Mouse (Mus musculus) midbrain, embryonic 11.5 days (tissue): Measurements from ENCODE around the gene Tmem238l. TPM values are rescaled to one million over a fixed set of nuclear protein-coding genes. Genes with fewer than 3 reads are reported as not detected.

Source experiments
- ATAC-seq: fragments of 200-750 bp; cut with Nextera tagmentation; 2 replicates; pipeline ENCODE4 v1.8.0; 2017; ENCODE audit warnings: moderate TSS enrichment, moderate library complexity; ENCODE audit not compliant: low FRiP score
- DNase-seq: peaks from one replicate; pipeline ENCODE4 v3.0.0; 2015; ENCODE audit warnings: low spot score; ENCODE audit errors: missing footprints
- H3K27ac ChIP-seq: fragments of 300-500 bp; sonication (generic); 2 replicates; pipeline ENCODE4 v1.5.1; 2014; ENCODE audit warnings: low read depth, low read length
- H3K27me3 ChIP-seq: fragments of 300-500 bp; sonication (generic); 2 replicates; pipeline ENCODE4 v1.6.1; 2014; ENCODE audit warnings: mild to moderate bottlenecking, low read length, moderate library complexity, mixed read lengths; ENCODE audit not compliant: control insufficient read depth, insufficient read depth
- H3K36me3 ChIP-seq: fragments of 300-500 bp; sonication (generic); 2 replicates; pipeline ENCODE4 v1.6.1; 2014; ENCODE audit warnings: mild to moderate bottlenecking, low read length, moderate library complexity, mixed read lengths; ENCODE audit not compliant: control insufficient read depth, insufficient read depth
- H3K4me1 ChIP-seq: fragments of 300-500 bp; sonication (generic); 2 replicates; pipeline ENCODE4 v1.6.1; 2014; ENCODE audit warnings: low read length; ENCODE audit not compliant: control insufficient read depth, insufficient read depth
- H3K4me2 ChIP-seq: fragments of 300-500 bp; sonication (generic); 2 replicates; pipeline ENCODE4 v1.6.1; 2014; ENCODE audit warnings: mild to moderate bottlenecking, moderate library complexity
- H3K4me3 ChIP-seq: fragments of 300-500 bp; sonication (generic); 2 replicates; pipeline ENCODE4 v1.5.1; 2014; ENCODE audit warnings: low read depth, low read length
- H3K9ac ChIP-seq: fragments of 300-500 bp; sonication (generic); 2 replicates; pipeline ENCODE4 v1.6.1; 2014; ENCODE audit warnings: low read length
- H3K9me3 ChIP-seq: fragments of 300-500 bp; sonication (generic); 2 replicates; pipeline ENCODE4 v1.6.1; 2016; ENCODE audit warnings: low read length; ENCODE audit not compliant: control insufficient read depth
- WGBS: fragments of 180-500 bp; shearing (Covaris S2); extraction: QIAGEN DNeasy Blood & Tissue Kit; methylation state at CpG from one replicate; pipeline ENCODE4 v1.1.7; 2014; 5-methylcytosine and 5-hydroxymethylcytosine counted together
- polyA plus RNA-seq: library from polyadenylated mRNA; unstranded; fragments of >200 nt; fragmentation: Nextera tagmentation; extraction: Ambion mirVana; gene quantifications from 2 replicates; pipeline ENCODE4 v1.2.1, GENCODE M21; 2014

Tmem238l gene
- polyA plus RNA-seq, 1 experiment from 2014 or later: not detected

DNA sequence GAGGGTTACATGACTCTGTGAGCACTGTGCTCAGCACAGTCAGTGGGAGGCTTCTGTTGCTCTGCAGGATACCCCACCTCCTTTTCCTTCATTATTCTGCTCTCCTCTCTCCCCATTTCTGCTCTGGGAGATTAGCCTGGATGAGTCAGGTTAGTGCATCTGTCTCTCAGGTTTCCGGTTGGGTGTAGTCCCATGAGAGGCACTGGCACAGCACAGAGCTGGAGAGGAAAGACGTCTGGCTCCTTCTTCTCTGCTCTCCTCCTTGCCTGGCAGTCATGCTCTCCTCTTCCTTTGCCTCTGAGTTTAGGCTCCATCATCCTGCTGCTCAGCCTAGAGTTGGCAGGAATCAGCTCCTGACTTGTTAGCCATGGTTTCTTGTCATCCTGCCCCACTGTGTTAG lies 35.7 kb downstream of the Tmem238l start:
- no peak overlapping the region for H3K27ac ChIP-seq
- WGBS: 79% methylated on average over 2 of the region's 2 CpGs

DNA sequence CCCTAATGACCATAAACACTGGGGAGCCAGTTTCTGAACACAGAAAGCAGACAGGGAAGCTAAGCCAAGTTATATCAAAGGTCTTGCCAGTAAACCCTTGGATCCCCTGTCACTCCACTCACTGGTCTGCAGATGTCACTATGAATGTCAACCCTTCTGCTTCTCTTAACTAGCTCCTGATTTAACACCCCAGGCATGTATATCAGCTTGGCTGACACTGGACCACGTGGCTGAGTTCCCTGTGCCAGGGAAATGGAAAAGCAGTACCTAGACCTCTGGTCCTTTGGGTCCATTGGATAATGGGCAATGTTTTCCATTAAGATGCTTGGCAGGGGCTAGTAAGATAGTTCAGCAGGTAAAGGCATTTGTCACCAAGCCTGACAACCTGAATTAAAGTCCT lies 37.2 kb downstream of the Tmem238l start:
- 60% methylated on average over 1 of the region's 1 CpGs for WGBS
- no peak for DNase-seq
- no peak overlapping the region for H3K4me2 ChIP-seq

More for the DNA sequence above, 35.7 kb downstream of the Tmem238l start:
- no peak overlapping the region for H3K4me2 ChIP-seq
- no peaks in the 10 kb centered on the region for H3K9me3 ChIP-seq
- no peaks in the 10 kb centered on the region for H3K4me1 ChIP-seq
- H3K27me3 ChIP-seq: no peaks in the 10 kb centered on the region
- DNase-seq (no peak), ATAC-seq (no peak)
- H3K9ac ChIP-seq: no peak overlapping the region
- no peak overlapping the region for H3K4me3 ChIP-seq
- H3K36me3 ChIP-seq: no peaks in the 10 kb centered on the region

DNA sequence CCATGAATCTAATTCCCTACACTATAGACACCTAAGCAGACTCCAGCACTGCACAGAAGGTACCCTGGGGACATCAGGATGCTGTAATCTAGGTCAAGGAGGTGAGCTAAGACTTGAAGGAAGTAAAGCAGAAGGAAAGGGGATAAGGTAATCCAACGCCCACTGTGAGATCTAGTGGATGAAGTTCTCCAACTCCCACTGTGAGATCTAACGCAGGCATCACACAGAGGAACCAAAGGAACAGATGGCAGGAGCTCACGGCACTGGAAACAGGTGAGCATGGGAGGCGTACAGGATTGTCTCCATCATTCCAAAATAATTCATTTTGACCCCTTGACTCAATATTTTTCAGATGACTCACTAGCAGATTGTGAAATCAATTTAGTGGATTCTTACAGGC lies 40.0 kb downstream of the Tmem238l start:
- 83% methylated on average over 4 of the region's 4 CpGs for WGBS
- Histone ChIP-seq H3K9ac (no peak overlapping the region), H3K4me1 (peaks cover 6% of the 10 kb centered on the region; the same call in 1 of the 2 replicates), H3K4me2 (no peak overlapping the region), H3K4me3 (no peak overlapping the region), H3K36me3 (no peaks in the 10 kb centered on the region), H3K9me3 (no peaks in the 10 kb centered on the region), H3K27ac (no peak overlapping the region), H3K27me3 (no peaks in the 10 kb centered on the region)
- no peak for DNase-seq
- no peak for ATAC-seq

More for the DNA sequence above, 37.2 kb downstream of the Tmem238l start:
- no peak overlapping the region for H3K9ac ChIP-seq
- no peaks in the 10 kb centered on the region for H3K36me3 ChIP-seq
- H3K4me3 ChIP-seq: no peak overlapping the region
- no peak overlapping the region for H3K27ac ChIP-seq
- H3K4me1 ChIP-seq: no peaks in the 10 kb centered on the region
- ATAC-seq: no peak
- H3K27me3 ChIP-seq: no peaks in the 10 kb centered on the region
- H3K9me3 ChIP-seq: no peaks in the 10 kb centered on the region

DNA sequence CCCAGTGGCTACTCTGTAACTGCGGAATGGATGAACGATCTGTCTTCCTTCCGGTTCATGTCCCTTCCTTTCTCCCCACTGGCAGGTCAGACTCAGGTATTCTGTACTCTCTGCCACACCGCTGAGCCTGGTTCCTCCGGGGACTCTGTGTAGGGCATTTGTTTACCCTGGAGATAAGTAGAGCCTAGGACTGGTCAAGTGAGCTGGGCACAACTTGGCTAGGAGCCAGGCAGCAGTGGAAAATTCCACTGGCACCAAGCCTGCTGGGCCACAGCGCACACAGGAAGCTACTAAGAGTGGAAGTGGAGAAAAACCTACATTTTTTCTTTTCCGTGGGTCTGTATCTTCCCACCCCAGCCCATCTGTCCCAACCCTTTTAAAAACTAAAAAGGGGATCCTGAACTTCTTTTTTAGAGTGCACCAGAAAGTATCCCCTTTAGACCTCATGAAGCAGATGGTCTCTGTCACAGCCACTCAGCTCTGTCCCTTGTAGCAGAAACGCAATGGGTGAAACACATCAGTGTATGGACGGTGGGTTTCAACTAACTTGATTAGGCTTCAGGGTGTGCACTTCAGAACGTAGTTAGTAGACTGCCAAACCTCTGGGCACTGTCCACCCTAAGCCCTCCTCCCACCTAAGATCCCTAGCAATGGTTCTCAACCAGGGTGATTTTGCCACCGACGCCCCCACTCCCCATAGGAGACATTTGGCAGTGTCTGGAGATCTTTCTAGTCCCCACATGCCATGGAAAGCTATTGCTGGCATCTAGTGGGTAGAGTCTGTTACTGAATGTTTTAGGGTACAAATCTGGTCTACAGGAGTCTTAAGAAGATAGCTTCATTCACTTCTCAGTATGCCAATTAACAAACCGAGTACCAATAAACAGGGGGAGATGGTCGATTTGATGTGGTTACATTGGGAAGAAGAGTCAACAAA lies 42.3 kb downstream of the Tmem238l start:
- 80% methylated on average over 14 of the region's 14 CpGs for WGBS
- no peak overlapping the region for H3K4me2 ChIP-seq
- H3K9me3 ChIP-seq: no peaks in the 10 kb centered on the region
- DNase-seq (no peak), ATAC-seq (no peak)
- H3K36me3 ChIP-seq: no peaks in the 10 kb centered on the region
- H3K4me1 ChIP-seq: peaks cover 11% of the 10 kb centered on the region; the same call in 1 of the 2 replicates
- no peak overlapping the region for H3K9ac ChIP-seq
- no peak overlapping the region for H3K27ac ChIP-seq
- H3K4me3 ChIP-seq: no peak overlapping the region
- no peaks in the 10 kb centered on the region for H3K27me3 ChIP-seq

DNA sequence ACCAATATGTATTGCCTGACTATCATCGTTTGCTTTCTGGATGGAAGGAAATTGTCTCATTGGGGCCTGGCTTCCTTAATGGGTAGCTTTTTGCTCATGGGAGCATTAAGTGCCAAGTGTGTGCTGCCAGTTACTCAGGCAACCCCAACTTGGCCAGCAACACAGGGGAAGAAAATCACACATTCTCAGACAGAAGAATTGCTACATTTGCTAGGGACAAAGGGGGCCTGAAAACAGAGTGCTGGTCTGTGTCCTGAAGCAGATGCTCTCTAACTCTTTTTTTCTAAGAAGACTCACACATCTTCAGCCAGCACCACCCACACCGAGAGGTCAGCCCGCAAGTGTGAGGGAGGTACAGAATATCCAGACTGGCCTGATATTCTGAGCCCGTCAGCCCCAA lies 44.2 kb downstream of the Tmem238l start:
- DNase-seq: no peak
- 70% methylated on average over 4 of the region's 4 CpGs for WGBS
- 0 out of 2 replicates have a peak, but pooled peaks have one; percentile 28 for ATAC-seq
- Histone ChIP-seq H3K9me3 (no peaks in the 10 kb centered on the region), H3K4me3 (no peak overlapping the region), H3K36me3 (no peaks in the 10 kb centered on the region), H3K4me2 (no peak overlapping the region), H3K4me1 (peaks cover 11% of the 10 kb centered on the region; the same call in 1 of the 2 replicates), H3K9ac (no peak overlapping the region), H3K27me3 (no peaks in the 10 kb centered on the region), H3K27ac (no peak overlapping the region)

DNA sequence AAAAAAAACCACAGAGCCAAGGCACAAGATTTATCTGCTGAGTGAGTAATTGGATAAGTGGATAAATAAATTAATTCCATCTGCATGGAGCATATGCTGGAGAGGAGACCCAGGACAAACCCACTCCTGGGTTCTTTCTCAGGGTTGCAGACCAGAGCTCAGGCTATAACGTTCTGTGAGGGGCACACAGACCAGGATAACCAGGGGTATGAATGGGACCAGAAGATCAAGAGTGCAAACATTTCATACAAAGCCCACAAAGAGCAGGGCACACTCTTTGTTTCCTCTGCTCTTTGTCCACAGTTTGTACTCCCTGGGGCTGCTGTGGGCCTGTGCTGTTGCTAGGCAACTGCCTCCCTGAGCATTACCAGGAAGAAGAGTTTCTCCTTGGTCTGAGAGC lies 45.3 kb downstream of the Tmem238l start:
- Histone ChIP-seq H3K27me3 (no peaks in the 10 kb centered on the region), H3K27ac (peak overlapping the region; percentile 25), H3K9ac (no peak overlapping the region), H3K36me3 (no peaks in the 10 kb centered on the region), H3K4me1 (peaks cover 11% of the 10 kb centered on the region; the same call in 1 of the 2 replicates), H3K9me3 (no peaks in the 10 kb centered on the region; the same call in 1 of the 2 replicates), H3K4me2 (no peak overlapping the region), H3K4me3 (no peak overlapping the region)
- DNase-seq (peak; percentile 91), ATAC-seq (peak; percentile 84)
- 0% methylated on average over 1 of the region's 1 CpGs for WGBS

DNA sequence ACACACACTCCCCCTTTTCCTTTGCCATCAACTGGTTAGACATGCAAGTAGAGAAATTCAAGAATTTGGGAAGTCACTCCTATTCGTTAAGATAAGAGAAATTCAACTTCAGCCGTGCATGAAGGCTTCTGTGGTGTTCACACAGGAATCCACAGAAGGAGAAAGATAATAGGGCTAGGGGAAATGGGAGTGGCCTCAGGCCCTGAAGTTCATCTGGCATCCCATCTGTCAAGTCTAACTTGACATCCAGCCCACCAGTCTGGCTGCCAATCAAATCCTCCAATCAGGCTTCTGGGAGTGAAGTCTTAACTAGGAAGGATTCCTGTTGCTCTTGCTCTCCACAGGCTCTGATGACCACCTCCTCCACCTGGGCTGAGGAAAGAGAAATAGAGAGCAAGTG lies 46.5 kb downstream of the Tmem238l start:
- ATAC-seq (no peak), DNase-seq (no peak)
- Histone ChIP-seq H3K4me2 (no peak overlapping the region), H3K36me3 (no peaks in the 10 kb centered on the region), H3K4me3 (no peak overlapping the region), H3K27ac (no peak overlapping the region), H3K9ac (no peak overlapping the region), H3K4me1 (peaks cover 11% of the 10 kb centered on the region; the same call in 1 of the 2 replicates), H3K27me3 (no peaks in the 10 kb centered on the region), H3K9me3 (no peaks in the 10 kb centered on the region; the same call in 1 of the 2 replicates)
- WGBS: 62% methylated on average over 2 of the region's 2 CpGs

DNA sequence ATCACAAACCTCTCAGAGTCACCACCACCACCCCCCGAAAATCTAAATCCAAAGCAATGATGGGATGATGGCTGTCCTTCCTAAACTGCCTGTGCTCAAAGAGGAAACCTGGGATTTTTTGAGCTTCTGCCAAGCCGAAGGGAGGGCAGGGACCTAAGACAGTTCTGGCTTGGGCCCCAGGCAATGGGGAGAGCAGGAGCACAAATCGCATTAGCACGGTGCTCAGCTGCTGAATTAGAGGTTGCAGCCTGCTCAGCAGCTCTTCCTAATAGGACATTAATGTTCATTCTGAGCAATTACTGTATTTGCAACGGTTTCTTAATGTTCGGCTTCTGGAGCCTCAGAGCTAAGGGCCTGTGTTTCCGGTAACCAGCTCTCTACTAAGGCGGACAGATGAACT lies 51.5 kb downstream of the Tmem238l start:
- no peak overlapping the region for H3K4me3 ChIP-seq
- no peaks in the 10 kb centered on the region for H3K36me3 ChIP-seq
- peaks cover 2% of the 10 kb centered on the region; the same call in 1 of the 2 replicates for H3K4me1 ChIP-seq
- H3K9me3 ChIP-seq: no peaks in the 10 kb centered on the region; the same call in 1 of the 2 replicates
- 82% methylated on average over 8 of the region's 8 CpGs for WGBS
- H3K9ac ChIP-seq: no peak overlapping the region
- no peaks in the 10 kb centered on the region for H3K27me3 ChIP-seq
- ATAC-seq: no peak
- no peak overlapping the region for H3K4me2 ChIP-seq
- no peak overlapping the region for H3K27ac ChIP-seq
- no peak for DNase-seq

DNA sequence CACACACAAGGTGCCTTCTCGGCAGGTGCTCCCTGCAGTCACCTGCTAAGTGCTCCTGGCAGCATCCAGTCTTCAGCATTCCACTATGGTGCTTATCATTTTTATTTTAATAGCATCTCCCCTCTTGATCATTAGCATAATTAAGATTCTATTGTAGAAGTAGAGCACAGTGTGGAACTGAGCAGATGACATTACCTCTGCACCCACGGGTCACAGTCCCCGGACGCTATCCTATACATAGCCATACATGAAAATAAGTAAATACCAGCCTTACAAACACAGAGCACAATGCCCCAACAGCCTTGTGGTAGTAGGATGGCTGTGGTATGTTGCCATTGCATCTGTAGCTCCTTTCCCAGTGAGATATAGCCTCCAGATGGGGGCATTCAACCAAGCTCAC lies 52.1 kb downstream of the Tmem238l start:
- no peaks in the 10 kb centered on the region for H3K36me3 ChIP-seq
- peaks cover 2% of the 10 kb centered on the region; the same call in 1 of the 2 replicates for H3K4me1 ChIP-seq
- no peak overlapping the region for H3K9ac ChIP-seq
- ATAC-seq: no peak
- H3K27me3 ChIP-seq: no peaks in the 10 kb centered on the region
- no peak for DNase-seq
- WGBS: 97% methylated on average over 4 of the region's 4 CpGs
- H3K4me3 ChIP-seq: no peak overlapping the region
- H3K27ac ChIP-seq: no peak overlapping the region
- H3K9me3 ChIP-seq: no peaks in the 10 kb centered on the region; the same call in 1 of the 2 replicates
- no peak overlapping the region for H3K4me2 ChIP-seq
